Mouse (Mus musculus) small intestine, adult 2 months (tissue): ENCODE data around the gene Zfp985.
"Not testable (repeated sequence)": the region's sequence is repeated elsewhere in the genome, so short reads cannot be mapped to it uniquely, and the experiment has no call there.

ENCODE experiments used
- CTCF ChIP-seq: fragments of 200-500 bp; IDR thresholded peaks from 2 replicates; pipeline ENCODE4 v1.5.1; 2012; ENCODE audit warnings: low read depth, mild to moderate bottlenecking, control low read depth, inconsistent platforms, low read length, moderate library complexity, mixed read lengths; ENCODE audit not compliant: insufficient replicate concordance, insufficient read length; ENCODE audit errors: extremely low read depth
- POLR2A ChIP-seq: fragments of 200-500 bp; IDR thresholded peaks from 2 replicates; pipeline ENCODE4 v1.6.1; 2012; ENCODE audit warnings: low read depth, mild to moderate bottlenecking, control low read depth, inconsistent platforms, low read length, moderate library complexity

DNA sequence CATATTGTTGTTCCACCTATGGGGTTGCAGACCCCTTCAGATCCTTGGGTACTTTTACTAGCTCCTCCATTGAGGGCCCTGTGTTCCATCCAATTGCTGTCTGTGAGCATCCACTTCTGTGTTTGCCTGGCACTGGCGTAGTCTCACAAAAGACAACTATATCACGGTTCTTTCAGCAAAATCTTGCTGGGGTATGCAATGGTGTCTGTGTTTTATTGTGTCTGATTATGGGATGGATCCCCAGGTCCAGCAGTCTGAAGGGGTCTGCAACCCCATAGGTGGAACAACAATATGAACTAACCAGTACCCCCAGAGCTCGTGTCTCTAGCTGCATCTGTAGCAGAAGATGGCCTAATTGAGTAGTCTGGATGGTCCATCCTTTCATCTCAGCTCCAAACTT is 41.6 kb downstream of the Zfp985 start:
- TF ChIP-seq CTCF, POLR2A: not testable (repeated sequence)
